Mouse (Mus musculus) urinary bladder, postnatal 36 days (tissue): ENCODE results near the gene Khnyn.

Source experiments
- DNase-seq, 2 experiments: peaks; one replicate each; pipeline ENCODE4 v3.0.0; 2022; ENCODE audit warnings: low spot score in 2 of 2, mixed read lengths in 1 of 2

Khnyn gene

GRCm38 (mm10) chr14:55873242-55873713 lies 11.5 kb upstream of the Khnyn start:
- no peak for DNase-seq

- peak; percentile 60 to 67 for DNase-seq
Observed at GRCm38 (mm10) chr14:55873714-55874683, 10.7 kb upstream of the Khnyn start.

DNA sequence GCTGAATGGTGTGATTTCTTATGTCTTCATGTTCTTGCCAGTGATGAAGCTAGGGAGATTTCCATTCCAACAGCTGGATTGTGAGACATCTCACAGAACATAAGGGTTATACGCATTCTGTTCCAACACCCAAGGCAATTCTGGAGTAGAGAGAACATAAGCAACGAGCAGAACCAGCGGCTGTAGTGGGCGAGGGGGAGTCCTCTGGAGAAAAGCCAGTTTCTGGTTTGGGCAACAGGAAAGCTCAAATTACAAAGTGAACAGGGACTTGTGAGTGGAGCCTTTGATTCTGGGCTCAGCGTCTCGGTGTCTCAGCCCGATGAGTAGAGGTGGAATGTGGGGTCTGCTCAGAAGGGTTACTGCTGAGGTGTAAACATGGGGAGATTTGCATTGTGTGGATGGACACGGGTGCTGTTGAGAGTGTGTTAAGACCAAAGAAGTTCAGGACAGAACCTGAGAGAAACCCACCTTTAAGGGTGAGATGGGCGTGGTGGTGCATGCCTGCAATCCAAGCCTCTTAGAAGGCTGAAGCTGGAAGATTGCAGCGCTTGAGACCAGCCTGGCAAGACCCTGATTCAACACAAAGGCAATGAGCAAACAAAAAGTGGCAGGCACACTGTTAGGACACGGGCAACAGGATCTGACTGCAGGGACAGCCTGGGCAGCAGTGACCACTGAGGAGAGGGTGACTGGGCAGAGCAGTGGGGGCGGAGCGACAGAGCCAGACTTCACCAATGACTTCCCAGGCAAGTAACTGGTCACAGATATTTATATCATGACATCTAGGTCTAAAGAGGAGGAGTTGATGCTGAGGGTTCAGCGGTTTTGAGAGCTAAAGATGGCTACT lies 7.1 kb upstream of the Khnyn start:
- no peak for DNase-seq

DNA sequence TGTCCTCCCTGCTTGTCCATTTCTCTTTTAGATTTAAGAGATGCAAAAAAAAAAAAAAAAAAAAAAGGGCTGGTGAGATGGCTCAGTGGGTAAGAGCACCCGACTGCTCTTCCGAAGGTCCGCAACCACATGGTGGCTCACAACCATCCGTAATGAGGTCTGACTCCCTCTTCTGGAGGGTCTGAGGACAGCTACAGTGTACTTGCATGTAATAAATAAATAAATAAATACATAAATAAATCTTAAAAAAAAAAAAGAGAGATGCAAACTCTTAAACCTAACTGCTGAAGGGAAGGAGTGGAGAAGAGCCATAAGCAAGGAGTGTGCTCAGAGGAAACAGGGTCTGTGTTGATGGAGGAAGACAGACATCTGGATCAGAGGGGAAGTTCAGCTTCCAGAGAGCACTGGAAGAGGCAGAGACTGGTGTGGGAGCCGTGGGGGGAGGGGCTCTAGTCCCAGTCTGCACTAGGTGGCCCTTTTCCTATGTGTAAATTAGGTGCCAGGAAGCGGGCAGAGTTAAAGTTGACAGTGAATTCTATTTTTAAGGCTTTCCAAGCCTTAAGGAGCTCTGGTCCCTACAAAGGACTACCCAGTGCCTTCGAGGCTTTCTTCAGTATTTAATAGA lies 6.3 kb upstream of the Khnyn start:
- DNase-seq = no peak

- peak; percentile 72 to 73 for DNase-seq
Observed at GRCm38 (mm10) chr14:55879623-55880022, 5.1 kb upstream of the Khnyn start.

DNA sequence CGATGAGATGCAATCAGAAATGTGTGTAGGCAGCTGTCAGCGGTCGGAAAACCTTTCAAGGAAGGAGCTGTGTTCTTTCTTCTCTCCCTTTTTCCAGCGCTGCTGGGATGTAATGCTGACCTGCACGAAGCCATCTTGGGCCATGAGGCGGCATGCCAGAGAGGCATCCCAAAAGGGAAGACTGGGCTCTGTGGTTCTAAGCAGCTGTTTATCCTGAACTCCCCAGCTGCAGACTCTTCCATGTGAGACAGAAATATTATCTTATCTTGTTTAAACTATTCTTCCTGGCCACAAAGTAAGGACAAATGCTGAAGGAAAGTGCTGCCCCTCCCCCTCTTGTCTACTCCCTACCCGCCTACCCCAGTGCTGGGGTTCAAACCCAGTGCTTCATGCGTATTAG lies 3.8 kb upstream of the Khnyn start:
- DNase-seq = no peak

GRCm38 (mm10) chr14:55882171-55882641 lies 2.5 kb upstream of the Khnyn start:
- DNase-seq = peak in 1 of 2 experiments; percentile 46

DNA sequence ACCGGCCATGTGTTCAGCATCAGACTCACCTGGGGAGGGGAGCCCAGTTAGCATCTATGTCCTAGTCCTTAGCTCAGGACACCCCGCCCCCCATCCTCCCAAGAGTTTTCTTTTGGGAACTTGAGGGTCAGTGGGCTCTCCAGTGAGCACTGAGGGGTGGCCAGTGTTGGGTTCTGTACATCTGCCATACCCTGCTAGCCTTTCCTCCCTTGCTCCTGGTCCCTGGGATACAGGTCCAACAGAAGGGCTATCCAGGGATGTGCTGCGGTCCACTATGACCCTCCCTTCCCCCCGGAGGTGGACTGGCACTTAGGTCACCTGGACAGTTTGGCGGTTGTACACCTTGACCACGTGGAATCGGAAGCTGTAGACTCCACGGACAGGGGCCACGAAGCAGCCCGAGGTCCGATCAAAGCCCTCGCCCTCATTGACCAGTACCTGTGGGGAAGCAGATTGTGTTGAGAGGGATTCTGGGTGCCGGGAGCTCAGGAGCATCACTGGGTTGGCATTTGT lies 1.5 kb upstream of the Khnyn start:
- DNase-seq = no peak

DNA sequence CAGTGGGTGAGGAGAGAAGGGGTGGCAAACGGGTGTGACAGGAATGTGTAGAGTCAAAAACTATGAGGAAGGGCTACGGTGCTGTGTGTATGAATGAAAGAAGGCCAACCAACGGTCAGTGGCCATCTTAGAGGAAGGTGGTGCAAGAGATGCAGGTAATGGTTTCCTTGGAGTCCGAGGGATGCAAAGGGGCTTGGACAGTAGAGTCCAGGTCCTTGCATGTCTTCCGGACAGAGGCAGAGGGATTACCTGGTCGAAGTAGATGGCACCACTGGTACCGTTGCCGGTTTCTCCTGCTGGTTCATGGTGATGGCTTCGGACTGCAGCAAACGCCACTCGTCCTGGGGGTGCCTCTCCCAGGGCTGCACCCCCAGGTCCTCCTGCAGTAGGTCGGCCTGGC lies 1.1 kb upstream of the Khnyn start:
- no peak for DNase-seq

- peak in 1 of 2 experiments; percentile 37 for DNase-seq
Observed at GRCm38 (mm10) chr14:55884166-55884565, 581 bp upstream of the Khnyn start, which contains the start of gene Cbln3. Gene Cbln3, minus strand, starts transcription at chr14:55884392.

GRCm38 (mm10) chr14:55885114-55885790 lies 505 bp downstream of the Khnyn start:
- no peak for DNase-seq

DNA sequence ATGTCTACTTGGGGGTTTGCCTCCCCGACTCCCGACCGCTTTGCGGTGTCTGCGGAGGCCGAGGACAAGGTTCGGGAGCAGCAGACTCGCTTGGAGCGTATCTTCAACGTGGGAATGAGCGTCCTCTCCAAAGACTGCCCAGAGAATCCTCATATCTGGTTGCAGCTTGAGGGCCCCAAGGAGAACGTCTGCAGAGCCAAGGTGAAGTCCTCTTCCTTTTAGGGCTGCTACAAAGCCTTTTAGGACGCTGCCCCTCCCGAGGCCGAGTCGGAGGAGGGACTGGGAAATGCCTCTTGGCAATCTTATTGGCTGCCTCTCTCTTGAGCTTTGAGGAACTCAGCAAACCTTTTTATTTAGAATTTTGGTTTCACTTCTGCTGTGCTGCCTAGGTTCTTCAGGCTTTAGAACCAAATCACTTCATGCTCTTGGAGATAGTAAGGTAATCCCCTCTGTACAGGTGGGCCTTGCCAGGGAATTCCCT lies 1.1 kb downstream of the Khnyn start:
- peak; percentile 46 to 71 for DNase-seq

GRCm38 (mm10) chr14:55886571-55887382 lies 2.0 kb downstream of the Khnyn start:
- no peak for DNase-seq

- DNase-seq = no peak
Observed at GRCm38 (mm10) chr14:55897671-55898070, 12.9 kb downstream of the Khnyn start.

- no peak for DNase-seq
Observed at GRCm38 (mm10) chr14:55898947-55899346, 14.2 kb downstream of the Khnyn start.

- peak; percentile 69 to 84 for DNase-seq
Observed at GRCm38 (mm10) chr14:55899701-55900413, 15.1 kb downstream of the Khnyn start, which contains the start of gene Sdr39u1. Gene Sdr39u1, minus strand, starts transcription at chr14:55900293.

DNA sequence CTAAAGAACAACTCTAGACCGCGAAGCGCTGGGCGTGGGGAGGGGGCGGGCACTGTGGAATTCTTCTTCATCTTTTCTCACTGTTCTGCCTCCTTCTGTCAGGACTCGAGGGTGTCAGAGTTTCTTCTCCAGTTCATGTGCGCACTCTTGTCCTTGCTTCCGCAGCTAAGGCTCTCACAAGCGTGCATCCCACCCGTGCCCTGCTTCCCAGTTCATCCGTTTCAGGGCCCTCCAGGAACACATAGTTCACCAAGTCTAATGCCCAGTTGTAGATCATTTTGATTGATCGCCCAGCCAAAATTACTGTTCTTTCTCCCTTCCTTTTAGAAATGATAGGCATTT lies 15.6 kb downstream of the Khnyn start:
- no peak for DNase-seq

DNA sequence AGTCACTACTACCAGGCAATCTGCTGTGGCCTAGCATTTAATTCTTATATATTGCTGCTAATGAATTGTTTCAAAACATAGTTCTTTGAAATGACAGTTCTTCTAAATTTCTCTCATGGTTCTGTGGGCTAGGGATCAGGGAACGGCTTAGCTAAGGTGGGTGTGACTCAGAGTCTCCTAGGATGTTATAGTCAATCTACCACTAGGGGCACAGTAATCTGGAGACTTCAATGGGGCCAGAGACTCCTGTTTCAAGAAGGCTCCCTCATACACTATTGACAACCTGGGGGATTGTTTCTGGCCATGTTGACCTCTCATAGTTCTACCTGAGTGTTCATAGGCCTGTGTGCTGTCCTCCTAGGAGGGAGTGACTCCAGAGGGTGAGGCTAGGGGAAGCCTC lies 20.8 kb downstream of the Khnyn start:
- no peak for DNase-seq

DNA sequence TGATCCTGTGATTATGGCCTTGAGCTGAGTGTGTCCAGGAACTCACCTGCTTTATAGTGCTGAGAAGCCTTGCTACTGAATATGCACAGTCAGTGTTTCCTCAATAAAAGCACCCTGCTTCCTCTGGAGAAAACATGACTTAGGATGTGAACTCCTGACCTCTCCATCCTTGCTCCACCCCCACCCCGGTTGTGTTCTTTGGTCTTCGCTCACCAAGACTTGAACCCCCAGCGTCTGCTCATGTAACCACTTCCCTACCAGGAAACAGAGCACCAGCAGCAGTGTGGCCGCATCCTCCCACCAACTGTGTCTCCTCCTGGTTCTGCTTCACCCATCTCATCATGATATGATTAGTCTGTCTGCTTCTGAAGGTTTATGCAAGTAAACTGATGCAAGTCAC lies 28.7 kb downstream of the Khnyn start:
- no peak for DNase-seq
